Mouse (Mus musculus) spleen, adult 2 months (tissue): ENCODE measurements around the gene Mpp3. TPM values are rescaled to one million over a fixed set of nuclear protein-coding genes. Genes with fewer than 3 reads are reported as not detected.

Source experiments
- DNase-seq, 2 experiments: peaks; one replicate each; pipeline versions ENCODE4 v3.0.0 to v3.0.0-alpha.2; 2012 to 2021; ENCODE audit warnings: low spot score in 2 of 2, low read depth in 1 of 2
- H3K27ac ChIP-seq: fragments of 200-500 bp; 2 replicates; pipeline ENCODE4 v1.5.1; 2012; ENCODE audit warnings: low read length, inconsistent platforms; ENCODE audit not compliant: insufficient read depth
- H3K27me3 ChIP-seq: fragments of 200-500 bp; 2 replicates; pipeline ENCODE4 v1.6.1; 2012; ENCODE audit warnings: mild to moderate bottlenecking, moderate library complexity, low read length, inconsistent platforms; ENCODE audit not compliant: control insufficient read depth, insufficient read depth
- H3K36me3 ChIP-seq: fragments of 200-500 bp; 2 replicates; pipeline ENCODE4 v1.6.1; 2012; ENCODE audit warnings: mild to moderate bottlenecking, low read length, inconsistent platforms; ENCODE audit not compliant: control insufficient read depth, insufficient read depth
- H3K4me1 ChIP-seq: fragments of 200-500 bp; 2 replicates; pipeline ENCODE4 v1.6.1; 2011; ENCODE audit warnings: inconsistent platforms; ENCODE audit not compliant: control insufficient read depth, insufficient read depth, insufficient read length
- H3K4me3 ChIP-seq: fragments of 200-500 bp; 2 replicates; pipeline ENCODE4 v1.5.1; 2011; ENCODE audit warnings: mild to moderate bottlenecking, inconsistent platforms; ENCODE audit not compliant: insufficient read depth, insufficient read length; ENCODE audit errors: extremely low read depth
- CTCF ChIP-seq: fragments of 200-500 bp; IDR thresholded peaks from 2 replicates; pipeline ENCODE4 v1.5.1; 2011; ENCODE audit warnings: mild to moderate bottlenecking, inconsistent platforms; ENCODE audit not compliant: insufficient read depth, insufficient read length, insufficient replicate concordance; ENCODE audit errors: extremely low read depth
- POLR2A ChIP-seq: fragments of 200-500 bp; IDR thresholded peaks from 2 replicates; pipeline ENCODE4 v1.6.1; 2011; ENCODE audit warnings: low read depth, low read length, inconsistent platforms
- WGBS: fragments of 180-500 bp; shearing (Covaris S2); methylation state at CpG from one replicate; pipeline ENCODE4 v1.1.7; 2018; 5-methylcytosine and 5-hydroxymethylcytosine counted together
- polyA plus RNA-seq: library from polyadenylated mRNA; depleted of rRNA; stranded (reverse); fragments of >200 nt; gene quantifications from 2 replicates; pipeline ENCODE4 v1.2.3, GENCODE M21; 2012

The Mpp3 gene
- polyA plus RNA-seq, 1 experiment, result 2.7 TPM

DNA sequence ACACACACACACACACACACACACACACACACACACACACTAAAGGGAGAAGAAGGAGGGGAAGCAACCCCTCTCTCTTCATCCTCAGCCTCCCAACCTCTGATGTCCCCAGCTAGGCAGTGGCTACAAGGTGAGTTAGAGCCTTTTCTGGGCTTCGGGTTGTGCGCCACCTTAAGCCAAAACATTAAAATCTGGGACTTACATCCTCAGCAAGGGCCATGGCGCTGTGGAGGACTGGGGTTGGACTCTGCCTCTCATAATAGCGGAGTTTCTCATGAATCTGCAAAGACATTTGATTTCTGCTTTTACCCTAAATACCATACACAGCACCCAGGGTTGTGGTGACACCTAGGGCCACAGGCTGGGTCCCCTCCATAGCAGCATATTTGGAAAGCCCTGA, 3.4 kb downstream of the Mpp3 start:
- peaks cover 11% of the 10 kb centered on the region for H3K27me3 ChIP-seq
- 90% methylated on average over 4 of the region's 4 CpGs for whole genome bisulfite sequencing

GRCm38 (mm10) chr11:102024084-102024758, 4.0 kb downstream of the Mpp3 start:
- no peaks in the 10 kb centered on the region for H3K36me3 ChIP-seq
- H3K27ac ChIP-seq, result no peak overlapping the region
- peaks cover 11% of the 10 kb centered on the region for H3K27me3 ChIP-seq
- TF ChIP-seq CTCF (no peak), POLR2A (no peak)
- WGBS, result 89% methylated on average over 6 of the region's 6 CpGs
- H3K4me1 ChIP-seq, result peaks cover 4% of the 10 kb centered on the region; the same call in 1 of the 2 replicates
- no peak for DNase-seq
- H3K4me3 ChIP-seq, result no peak overlapping the region

More for the DNA sequence above, 3.4 kb downstream of the Mpp3 start:
- no peak for DNase-seq
- peaks cover 4% of the 10 kb centered on the region; the same call in 1 of the 2 replicates for H3K4me1 ChIP-seq
- no peak overlapping the region for H3K27ac ChIP-seq
- H3K4me3 ChIP-seq, result no peak overlapping the region
- no peak for TF ChIP-seq POLR2A
- TF ChIP-seq CTCF, result no peak
- no peaks in the 10 kb centered on the region for H3K36me3 ChIP-seq

- 86% methylated on average over 13 of the region's 13 CpGs for WGBS
- Histone ChIP-seq H3K27me3 (peaks cover 11% of the 10 kb centered on the region), H3K4me3 (no peak overlapping the region), H3K36me3 (no peaks in the 10 kb centered on the region), H3K4me1 (peaks cover 4% of the 10 kb centered on the region; the same call in 1 of the 2 replicates), H3K27ac (no peak overlapping the region)
- no peak for DNase-seq
- TF ChIP-seq POLR2A, result no peak
- no peak for TF ChIP-seq CTCF
These were observed 4.9 kb downstream of the Mpp3 start for GRCm38 (mm10) chr11:102023406-102023805.

DNA sequence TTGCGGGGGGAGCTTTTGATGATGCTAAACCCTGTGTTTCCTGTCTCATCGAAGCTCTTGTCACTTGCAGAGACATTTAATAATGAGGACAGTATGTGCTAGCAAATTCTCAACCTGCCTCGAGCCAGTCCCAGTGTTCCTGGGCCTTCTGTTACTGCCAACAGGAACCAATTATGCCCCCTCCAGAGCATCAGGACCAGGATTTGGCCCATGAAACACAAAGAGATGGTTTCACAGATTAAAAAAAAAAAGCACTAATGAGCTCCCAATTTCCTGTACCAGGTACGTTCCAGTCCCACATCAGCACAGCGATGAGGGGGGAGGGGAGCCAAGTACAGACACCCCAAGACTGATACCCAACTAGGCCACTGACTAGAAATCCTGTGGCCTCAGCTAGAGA, 7.1 kb downstream of the Mpp3 start:
- H3K27ac ChIP-seq, result no peak overlapping the region
- H3K4me1 ChIP-seq, result no peaks in the 10 kb centered on the region
- 79% methylated on average over 5 of the region's 5 CpGs for WGBS
- no peak overlapping the region for H3K4me3 ChIP-seq
- no peak for DNase-seq
- no peak for TF ChIP-seq POLR2A
- no peak for TF ChIP-seq CTCF
- H3K36me3 ChIP-seq, result no peaks in the 10 kb centered on the region
- 0 out of 2 replicates have a peak, but pooled peaks cover under 1% of the 10 kb centered on the region for H3K27me3 ChIP-seq

- no peak for DNase-seq
- Histone ChIP-seq H3K4me3 (no peak overlapping the region), H3K36me3 (no peaks in the 10 kb centered on the region), H3K4me1 (peaks cover 4% of the 10 kb centered on the region; the same call in 1 of the 2 replicates), H3K27me3 (no peaks in the 10 kb centered on the region), H3K27ac (no peak overlapping the region)
- TF ChIP-seq POLR2A (no peak), CTCF (no peak)
- 73% methylated on average over 9 of the region's 9 CpGs for WGBS
These were observed 8.5 kb downstream of the Mpp3 start for GRCm38 (mm10) chr11:102019736-102020135.

GRCm38 (mm10) chr11:102016136-102016535, 12.1 kb downstream of the Mpp3 start:
- no peak overlapping the region for H3K4me3 ChIP-seq
- DNase-seq, result no peak
- no peaks in the 10 kb centered on the region for H3K36me3 ChIP-seq
- WGBS, result 90% methylated on average over 1 of the region's 1 CpGs
- no peak for TF ChIP-seq CTCF
- TF ChIP-seq POLR2A, result no peak
- H3K4me1 ChIP-seq, result peaks cover 4% of the 10 kb centered on the region; the same call in 1 of the 2 replicates
- H3K27ac ChIP-seq, result no peak overlapping the region
- no peaks in the 10 kb centered on the region for H3K27me3 ChIP-seq

DNA sequence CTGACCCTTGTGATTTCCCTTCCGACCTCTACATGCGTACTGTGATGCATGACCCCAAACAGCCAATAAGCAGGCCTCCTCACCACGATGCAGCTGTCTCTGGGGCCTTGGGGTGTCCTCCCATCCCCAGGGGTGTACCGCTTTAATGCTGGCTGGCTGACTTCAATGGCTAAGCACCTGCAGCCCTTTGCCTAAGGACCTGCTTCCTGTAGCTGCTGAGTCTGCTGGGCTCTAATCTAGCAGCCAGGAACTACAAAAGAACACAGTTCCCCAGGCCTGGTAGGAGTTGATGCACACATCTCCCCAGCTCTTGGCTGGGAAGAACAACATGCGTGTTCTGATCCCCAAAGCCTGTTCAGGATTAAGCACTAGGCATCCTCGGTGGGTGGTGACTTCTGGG, 12.8 kb downstream of the Mpp3 start:
- TF ChIP-seq CTCF (no peak), POLR2A (no peak)
- no peak for DNase-seq
- WGBS, result 42% methylated on average over 6 of the region's 6 CpGs
- peaks cover 4% of the 10 kb centered on the region; the same call in 1 of the 2 replicates for H3K4me1 ChIP-seq
- no peak overlapping the region for H3K27ac ChIP-seq
- H3K27me3 ChIP-seq, result no peaks in the 10 kb centered on the region
- no peaks in the 10 kb centered on the region for H3K36me3 ChIP-seq
- H3K4me3 ChIP-seq, result no peak overlapping the region
